Mouse (Mus musculus): ENCODE data around the gene Pard6b.
"Not testable (repeated sequence)": the region's sequence is repeated elsewhere in the genome, so short reads cannot be mapped to it uniquely, and the experiment has no call there.

Gene Pard6b

GRCm38 (mm10) chr2:168103341-168103740 is 22.5 kb downstream of the Pard6b start:
- no peak for DNase-seq

- DNase-seq = no peak
These were observed 23.8 kb downstream of the Pard6b start for GRCm38 (mm10) chr2:168104375-168105144.

- no peak for DNase-seq
These were observed 24.5 kb downstream of the Pard6b start for GRCm38 (mm10) chr2:168105271-168105670.

GRCm38 (mm10) chr2:168106701-168107178 is 25.9 kb downstream of the Pard6b start:
- peak; percentile 95 to 96 for DNase-seq

- DNase-seq = peak in 1 of 2 experiments; percentile 50
These were observed 26.6 kb downstream of the Pard6b start for GRCm38 (mm10) chr2:168107356-168107755.

- not testable (repeated sequence) for DNase-seq
These were observed 27.1 kb downstream of the Pard6b start for GRCm38 (mm10) chr2:168107901-168108300.

GRCm38 (mm10) chr2:168111902-168112301 is 31.1 kb downstream of the Pard6b start:
- DNase-seq = peak; percentile 85 to 91

- DNase-seq = no peak
These were observed 32.5 kb downstream of the Pard6b start for GRCm38 (mm10) chr2:168113263-168113662.

- peak in 1 of 2 experiments; percentile 56 for DNase-seq
These were observed 32.9 kb downstream of the Pard6b start for GRCm38 (mm10) chr2:168113692-168114091.

GRCm38 (mm10) chr2:168114699-168115350 is 34.0 kb downstream of the Pard6b start:
- DNase-seq = peak; percentile 80

- no peak for DNase-seq
These were observed 35.0 kb downstream of the Pard6b start for GRCm38 (mm10) chr2:168115826-168116225.

- peak; percentile 72 to 79 for DNase-seq
These were observed 36.3 kb downstream of the Pard6b start for GRCm38 (mm10) chr2:168117147-168117546.

GRCm38 (mm10) chr2:168117553-168117952 is 36.7 kb downstream of the Pard6b start:
- no peak for DNase-seq

- DNase-seq = no peak
These were observed 37.2 kb downstream of the Pard6b start for GRCm38 (mm10) chr2:168117967-168118366.

- DNase-seq = no peak
These were observed 37.7 kb downstream of the Pard6b start for GRCm38 (mm10) chr2:168118456-168118855.

- DNase-seq = no peak
These were observed 38.3 kb downstream of the Pard6b start for GRCm38 (mm10) chr2:168119123-168119522.

- no peak for DNase-seq
These were observed 40.1 kb downstream of the Pard6b start for GRCm38 (mm10) chr2:168120906-168121305.

- no peak for DNase-seq
These were observed 42.8 kb downstream of the Pard6b start for GRCm38 (mm10) chr2:168123652-168124051.

GRCm38 (mm10) chr2:168125288-168126089 is 44.7 kb downstream of the Pard6b start:
- no peak for DNase-seq

GRCm38 (mm10) chr2:168127767-168128166 is 47.0 kb downstream of the Pard6b start:
- DNase-seq = peak in 1 of 2 experiments; percentile 28

- peak; percentile 93 to 95 for DNase-seq
These were observed 47.5 kb downstream of the Pard6b start for GRCm38 (mm10) chr2:168128211-168128859.

- no peak for DNase-seq
These were observed 49.2 kb downstream of the Pard6b start for GRCm38 (mm10) chr2:168130046-168130445.

- peak; percentile 57 to 58 for DNase-seq
These were observed 56.4 kb downstream of the Pard6b start for GRCm38 (mm10) chr2:168137161-168137560.
